Mouse (Mus musculus): ENCODE measurements around the gene Tlr4.

Gene Tlr4

GRCm38 (mm10) chr4:66894981-66895380 lies 67.6 kb downstream of the Tlr4 start:
- DNase-seq (ENCODE audit: extremely low read depth, insufficient read length, low spot score) = no peak

DNA sequence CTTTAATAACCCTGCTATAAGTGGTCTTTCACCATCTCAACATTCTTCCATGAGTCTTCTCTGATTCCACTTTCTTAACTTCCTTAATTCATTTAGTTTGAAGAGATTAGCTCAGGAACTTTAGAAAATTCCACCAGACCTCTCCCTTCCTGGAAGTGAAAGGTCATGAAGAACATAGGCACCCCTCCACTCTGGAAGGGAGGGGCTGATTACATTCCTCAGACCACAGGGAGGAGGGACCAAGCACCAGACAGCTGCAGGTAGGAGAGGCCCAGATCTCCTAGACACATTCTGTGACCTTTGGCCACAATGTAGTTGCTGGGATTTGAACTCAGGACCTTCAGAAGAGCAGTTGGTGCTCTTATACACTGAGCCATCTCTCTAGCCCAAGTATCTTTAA lies 72.7 kb downstream of the Tlr4 start:
- DNase-seq (ENCODE audit: extremely low read depth, insufficient read length, low spot score) = no peak

GRCm38 (mm10) chr4:66901498-66901897 lies 74.1 kb downstream of the Tlr4 start:
- no peak for DNase-seq (ENCODE audit: extremely low read depth, insufficient read length, low spot score)

GRCm38 (mm10) chr4:66908376-66908775 lies 81.0 kb downstream of the Tlr4 start:
- no peak for DNase-seq (ENCODE audit: extremely low read depth, insufficient read length, low spot score)

- DNase-seq (ENCODE audit: extremely low read depth, insufficient read length, low spot score) = no peak
Observed at GRCm38 (mm10) chr4:66919630-66920372, 92.4 kb downstream of the Tlr4 start.

DNA sequence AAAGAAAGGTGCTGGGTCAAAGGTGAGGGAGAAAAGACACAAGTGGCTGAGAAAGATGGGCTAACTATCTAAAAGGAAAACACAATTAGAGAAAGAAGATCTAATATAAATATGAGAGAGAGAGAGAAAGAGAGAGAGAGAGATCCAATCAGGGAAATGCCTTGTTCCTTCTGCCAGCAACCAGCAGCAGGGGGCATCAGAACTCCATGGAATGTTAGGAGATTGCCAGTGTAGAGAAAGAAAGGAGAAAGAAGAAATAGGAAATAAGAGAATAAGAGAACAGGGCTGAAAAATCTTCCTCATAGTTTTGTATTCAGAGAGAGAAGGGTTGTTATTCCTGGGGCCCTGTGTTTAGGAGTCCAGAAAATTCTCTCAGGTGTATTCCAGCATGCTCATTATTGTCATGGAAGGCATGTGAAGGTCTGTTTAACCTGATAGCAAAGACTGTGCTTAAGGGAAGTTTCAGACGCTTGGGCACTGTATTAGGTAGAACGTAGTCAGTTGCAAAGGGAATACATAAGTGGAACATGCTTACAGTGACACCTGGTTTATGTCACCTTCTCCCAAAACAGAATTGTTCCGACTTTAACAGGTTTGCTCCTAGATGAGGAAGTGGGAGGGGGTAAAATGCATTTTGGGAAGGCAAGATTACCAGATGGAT lies 96.4 kb downstream of the Tlr4 start:
- DNase-seq (ENCODE audit: extremely low read depth, insufficient read length, low spot score) = no peak

- DNase-seq (ENCODE audit: extremely low read depth, insufficient read length, low spot score) = no peak
Observed at GRCm38 (mm10) chr4:66926066-66926465, 98.7 kb downstream of the Tlr4 start.

DNA sequence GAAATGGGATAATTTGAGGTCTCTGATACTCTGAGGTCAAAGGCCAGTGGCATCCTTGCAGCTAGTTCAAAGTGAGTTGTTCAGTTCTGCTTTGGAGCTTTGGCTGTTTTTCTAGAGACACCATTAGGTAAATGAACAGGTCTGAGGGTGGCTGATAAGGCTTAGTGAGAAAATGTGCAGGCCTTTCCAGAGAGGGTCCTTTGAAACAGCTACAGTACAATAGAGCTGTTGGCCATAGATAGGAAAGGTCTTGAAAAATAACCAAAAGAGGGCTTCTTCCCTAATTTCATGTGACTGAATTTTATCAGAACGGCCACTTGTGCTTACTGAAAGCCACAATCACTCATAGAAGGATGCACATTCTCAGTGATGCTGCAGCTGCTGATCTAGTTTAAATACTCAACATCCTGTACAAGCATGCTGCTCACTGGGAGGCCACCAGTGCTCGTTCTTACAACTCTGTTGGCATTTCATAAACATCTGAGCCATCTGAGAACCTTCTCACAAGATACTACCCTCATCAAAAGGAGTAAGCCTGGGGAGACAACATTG lies 100.2 kb downstream of the Tlr4 start:
- no peak for DNase-seq (ENCODE audit: extremely low read depth, insufficient read length, low spot score)

GRCm38 (mm10) chr4:66938489-66939061 lies 111.2 kb downstream of the Tlr4 start:
- no peak for DNase-seq (ENCODE audit: extremely low read depth, insufficient read length, low spot score)

GRCm38 (mm10) chr4:66941894-66942293 lies 114.5 kb downstream of the Tlr4 start:
- DNase-seq (ENCODE audit: extremely low read depth, insufficient read length, low spot score) = no peak

- no peak for DNase-seq (ENCODE audit: extremely low read depth, insufficient read length, low spot score)
Observed at GRCm38 (mm10) chr4:66943699-66944098, 116.3 kb downstream of the Tlr4 start.

- DNase-seq (ENCODE audit: extremely low read depth, insufficient read length, low spot score) = no peak
Observed at GRCm38 (mm10) chr4:66947657-66948056, 120.3 kb downstream of the Tlr4 start.

- no peak for DNase-seq (ENCODE audit: extremely low read depth, insufficient read length, low spot score)
Observed at GRCm38 (mm10) chr4:66974918-66975317, 147.5 kb downstream of the Tlr4 start.

Measured in 3134 (cell line).